Mouse (Mus musculus) C2C12 (cell line): ENCODE results near the gene Kntc1.

Source experiments
- CEBPB ChIP-seq: IDR thresholded peaks from one replicate; pipeline ENCODE4 v1.6.1; 2011; ENCODE audit warnings: low read depth, mild to moderate bottlenecking, control low read depth, moderate library complexity
- CTCF ChIP-seq: IDR thresholded peaks from one replicate; pipeline ENCODE4 v1.5.1; 2011; ENCODE audit not compliant: control insufficient read depth, insufficient read depth, insufficient read length
- FOSL1 ChIP-seq: IDR thresholded peaks from one replicate; pipeline ENCODE4 v1.8.0; 2011; ENCODE audit warnings: mild to moderate bottlenecking, low read length; ENCODE audit not compliant: poor library complexity, insufficient read depth, severe bottlenecking
- MAX ChIP-seq: IDR thresholded peaks from one replicate; pipeline ENCODE4 v1.6.1; 2011; ENCODE audit warnings: mild to moderate bottlenecking, control low read depth
- MYOG ChIP-seq: IDR thresholded peaks from one replicate; pipeline ENCODE4 v1.6.1; 2011; ENCODE audit not compliant: control insufficient read depth, insufficient read length; ENCODE audit errors: extremely low read depth

DNA sequence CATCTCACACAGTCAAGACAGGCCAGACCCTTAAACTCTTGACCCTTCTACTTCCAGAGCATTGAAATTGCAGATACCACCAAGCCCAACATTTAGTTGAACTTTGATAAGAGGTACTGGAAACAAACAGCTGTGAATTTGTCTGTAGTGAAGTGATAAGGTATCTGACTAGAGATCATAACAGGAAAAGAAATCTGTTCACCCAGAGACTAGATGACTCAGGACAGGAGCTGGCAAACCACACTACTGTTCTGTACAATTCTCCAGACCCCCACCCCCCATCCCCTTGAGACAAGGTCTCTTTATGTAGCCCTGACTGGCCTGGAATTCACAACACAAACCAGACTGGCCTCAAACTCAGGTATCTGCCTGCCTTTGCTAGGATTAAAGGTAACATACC is 3.3 kb upstream of the Kntc1 start:
- TF ChIP-seq MAX = no peak
- TF ChIP-seq CTCF = no peak
- no peak for TF ChIP-seq MYOG
- TF ChIP-seq FOSL1 = no peak
- TF ChIP-seq CEBPB = no peak
